Mouse (Mus musculus) intestine, embryonic 15.5 days (tissue): Measurements from ENCODE around the gene Plpp1. TPM values are rescaled to one million over a fixed set of nuclear protein-coding genes. Genes with fewer than 3 reads are reported as not detected.
A peak's percentile ranks its signal among the peaks of the same experiment; 100 is the strongest.

Experiments
- ATAC-seq: fragments of 200-750 bp; cut with Nextera tagmentation; 2 replicates; pipeline ENCODE4 v1.8.0; 2017; ENCODE audit warnings: moderate TSS enrichment, moderate library complexity
- H3K27ac ChIP-seq: fragments of 300-500 bp; sonication (generic); 2 replicates; pipeline ENCODE4 v1.5.1; 2015; ENCODE audit warnings: mild to moderate bottlenecking, inconsistent platforms
- H3K27me3 ChIP-seq: fragments of 300-500 bp; sonication (generic); replicated peaks from 2 replicates; pipeline ENCODE4 v1.6.1; 2015; ENCODE audit warnings: inconsistent platforms
- H3K36me3 ChIP-seq: fragments of 300-500 bp; sonication (generic); 2 replicates; pipeline ENCODE4 v1.6.1; 2015; ENCODE audit warnings: inconsistent platforms
- H3K4me1 ChIP-seq: fragments of 300-500 bp; sonication (generic); replicated peaks from 2 replicates; pipeline ENCODE4 v1.6.1; 2015; ENCODE audit warnings: inconsistent platforms
- H3K4me2 ChIP-seq: fragments of 300-500 bp; sonication (generic); replicated peaks from 2 replicates; pipeline ENCODE4 v1.6.1; 2015; ENCODE audit warnings: mild to moderate bottlenecking, inconsistent platforms
- H3K4me3 ChIP-seq: fragments of 300-500 bp; sonication (generic); replicated peaks from 2 replicates; pipeline ENCODE4 v1.5.1; 2015; ENCODE audit warnings: inconsistent platforms
- H3K9ac ChIP-seq: fragments of 300-500 bp; sonication (generic); 2 replicates; pipeline ENCODE4 v1.6.1; 2015; ENCODE audit warnings: inconsistent platforms
- H3K9me3 ChIP-seq: fragments of 300-500 bp; sonication (generic); 2 replicates; pipeline ENCODE4 v1.6.1; 2016; ENCODE audit warnings: inconsistent platforms
- WGBS: fragments of 180-500 bp; shearing (Covaris S2); methylation state at CpG from one replicate; pipeline ENCODE4 v1.1.7; 2015; 5-methylcytosine and 5-hydroxymethylcytosine counted together
- polyA plus RNA-seq: library from polyadenylated mRNA; unstranded; fragments of >200 nt; fragmentation: Nextera tagmentation; extraction: Ambion mirVana; gene quantifications from 2 replicates; pipeline ENCODE4 v1.2.1, GENCODE M21; 2015

The Plpp1 gene
- polyA plus RNA-seq, 1 experiment from 2014 or later, result 84.5 TPM

DNA sequence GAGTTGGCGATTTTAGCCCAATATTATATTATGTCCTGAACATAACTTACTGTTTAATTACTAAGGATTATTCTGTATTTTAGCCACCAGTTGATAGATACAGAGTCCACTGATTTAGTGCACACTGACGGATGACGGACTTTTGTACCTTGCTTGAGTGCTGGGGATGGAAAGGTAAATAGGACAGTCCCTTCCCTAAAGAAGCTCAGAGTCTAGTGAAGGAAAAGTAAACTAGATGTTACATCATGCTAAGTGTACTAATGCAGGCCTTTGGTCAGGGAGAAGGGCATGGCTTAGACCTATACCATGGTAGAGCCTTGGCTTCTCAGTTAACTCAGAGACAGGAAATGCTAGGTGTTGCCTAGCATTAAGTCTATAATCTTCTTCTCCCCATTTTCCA is 4.9 kb downstream of the Plpp1 start:
- ATAC-seq, result no peak
- Histone ChIP-seq H3K9me3 (no peaks in the 10 kb centered on the region), H3K27me3 (no peaks in the 10 kb centered on the region), H3K36me3 (peaks cover 5% of the 10 kb centered on the region), H3K4me1 (0 out of 2 replicates have a peak, but pooled peaks cover 5% of the 10 kb centered on the region), H3K4me2 (no peak overlapping the region), H3K9ac (no peak overlapping the region), H3K4me3 (no peak overlapping the region), H3K27ac (no peak overlapping the region)
- 84% methylated on average over 3 of the region's 3 CpGs for WGBS

DNA sequence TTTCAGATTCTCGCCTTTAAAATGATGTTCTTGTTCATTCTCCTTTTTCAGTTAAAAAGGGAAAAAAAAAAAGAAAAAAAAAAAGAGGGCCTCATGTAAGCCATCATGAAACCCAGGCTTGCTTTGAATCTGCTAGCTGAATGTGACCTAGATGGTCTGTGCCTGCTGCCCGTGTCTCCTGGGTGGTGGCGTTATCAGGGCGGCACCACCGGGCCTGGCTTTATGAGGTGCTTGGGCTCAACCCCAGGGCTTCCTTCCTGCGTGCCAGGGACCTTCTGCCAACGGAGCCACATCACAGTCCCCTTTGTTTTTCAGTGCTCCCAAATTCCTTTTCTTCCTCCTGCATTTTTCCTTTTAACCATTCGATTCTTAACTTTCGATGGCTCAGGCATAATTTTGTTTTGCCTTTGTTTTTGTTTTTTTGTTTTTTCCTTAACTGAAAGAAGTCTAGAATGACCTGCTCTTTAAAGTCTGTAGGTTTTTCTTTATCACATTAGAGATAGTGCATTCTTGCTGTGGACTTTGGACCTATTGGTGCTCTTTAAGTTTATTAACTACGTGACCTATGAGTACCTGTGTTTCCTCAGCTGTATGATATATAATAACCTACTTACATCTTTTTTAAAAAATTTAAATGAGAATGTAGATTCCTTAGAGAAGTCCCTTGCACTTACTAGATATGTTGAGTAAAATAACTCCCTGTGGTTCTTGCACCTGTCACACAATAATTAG is 7.5 kb downstream of the Plpp1 start:
- H3K4me1 ChIP-seq, result 0 out of 2 replicates have a peak, but pooled peaks cover 5% of the 10 kb centered on the region
- H3K4me2 ChIP-seq, result peak overlapping the region; percentile 9; the same call in 1 of the 2 replicates
- 0 out of 2 replicates have a peak overlapping the region, but pooled peaks have one; percentile 36 for H3K27ac ChIP-seq
- no peaks in the 10 kb centered on the region for H3K27me3 ChIP-seq
- peaks cover 5% of the 10 kb centered on the region for H3K36me3 ChIP-seq
- peak; percentile 88 for ATAC-seq
- 64% methylated on average over 10 of the region's 10 CpGs for WGBS
- no peaks in the 10 kb centered on the region for H3K9me3 ChIP-seq
- H3K4me3 ChIP-seq, result no peak overlapping the region
- no peak overlapping the region for H3K9ac ChIP-seq

DNA sequence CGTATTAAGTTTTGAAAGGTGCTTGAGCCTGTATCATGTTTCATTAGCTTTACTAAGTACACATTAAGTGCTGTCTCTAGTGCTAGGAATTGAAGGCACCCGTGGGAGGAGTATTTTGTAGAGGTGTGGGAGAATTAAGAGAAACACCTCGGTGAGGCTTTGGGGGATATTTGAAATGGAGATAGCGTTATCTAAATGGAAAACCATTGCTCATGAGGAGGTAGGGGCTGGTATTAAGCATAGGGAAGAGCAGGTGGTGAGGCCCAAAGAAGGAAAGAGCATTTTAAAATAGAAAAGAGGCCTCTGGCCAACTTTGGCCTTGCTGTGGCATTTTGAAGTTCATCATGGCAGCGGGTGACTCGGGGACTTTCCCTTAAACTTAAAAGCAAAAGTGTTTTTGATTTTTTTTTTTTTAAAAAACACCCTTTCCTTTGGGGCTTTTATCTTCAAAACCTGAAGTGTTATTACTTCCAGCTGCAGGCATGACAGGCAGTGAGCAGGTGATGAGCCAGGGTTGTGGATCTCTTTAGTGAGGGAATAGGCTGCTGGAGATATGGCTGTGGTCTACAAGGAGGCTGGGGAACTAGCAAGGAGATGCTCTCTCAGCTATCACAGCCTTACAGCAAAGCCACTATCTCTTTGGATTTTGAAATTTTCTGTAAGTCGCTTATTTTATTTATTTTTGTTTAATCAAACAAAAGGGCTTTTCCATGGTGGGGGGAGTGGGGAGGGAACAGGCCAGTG is 9.1 kb downstream of the Plpp1 start:
- Histone ChIP-seq H3K4me3 (no peak overlapping the region), H3K36me3 (peaks cover 5% of the 10 kb centered on the region), H3K9me3 (no peaks in the 10 kb centered on the region), H3K27ac (no peak overlapping the region), H3K27me3 (no peaks in the 10 kb centered on the region), H3K4me1 (0 out of 2 replicates have a peak, but pooled peaks cover 5% of the 10 kb centered on the region), H3K4me2 (no peak overlapping the region), H3K9ac (no peak overlapping the region)
- WGBS, result 70% methylated on average over 7 of the region's 7 CpGs
- no peak for ATAC-seq

DNA sequence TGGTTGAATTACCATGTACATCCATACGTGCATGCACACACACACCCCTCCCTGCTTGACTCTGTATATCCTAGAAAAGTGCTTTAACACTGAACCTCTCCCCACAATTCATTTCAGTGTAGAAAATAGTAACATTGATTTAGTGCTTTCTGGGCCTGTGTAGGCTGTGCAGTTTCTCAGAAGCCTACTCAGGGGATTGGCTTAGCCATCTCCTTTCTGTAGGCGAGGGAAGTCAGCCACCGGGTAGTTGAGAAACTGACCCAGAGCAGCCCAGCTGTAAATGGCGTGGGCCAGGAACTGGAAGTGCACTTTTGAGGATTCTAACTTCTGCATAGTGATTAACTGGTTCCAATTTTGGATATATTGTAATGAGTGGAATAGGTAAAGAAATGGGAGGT is 9.7 kb downstream of the Plpp1 start:
- no peak overlapping the region for H3K27ac ChIP-seq
- no peak overlapping the region for H3K4me3 ChIP-seq
- 64% methylated on average over 4 of the region's 4 CpGs for WGBS
- H3K27me3 ChIP-seq, result no peaks in the 10 kb centered on the region
- H3K9ac ChIP-seq, result no peak overlapping the region
- H3K36me3 ChIP-seq, result peaks cover 5% of the 10 kb centered on the region
- H3K4me1 ChIP-seq, result 0 out of 2 replicates have a peak, but pooled peaks cover 5% of the 10 kb centered on the region
- H3K4me2 ChIP-seq, result no peak overlapping the region
- no peak for ATAC-seq
- no peaks in the 10 kb centered on the region for H3K9me3 ChIP-seq

DNA sequence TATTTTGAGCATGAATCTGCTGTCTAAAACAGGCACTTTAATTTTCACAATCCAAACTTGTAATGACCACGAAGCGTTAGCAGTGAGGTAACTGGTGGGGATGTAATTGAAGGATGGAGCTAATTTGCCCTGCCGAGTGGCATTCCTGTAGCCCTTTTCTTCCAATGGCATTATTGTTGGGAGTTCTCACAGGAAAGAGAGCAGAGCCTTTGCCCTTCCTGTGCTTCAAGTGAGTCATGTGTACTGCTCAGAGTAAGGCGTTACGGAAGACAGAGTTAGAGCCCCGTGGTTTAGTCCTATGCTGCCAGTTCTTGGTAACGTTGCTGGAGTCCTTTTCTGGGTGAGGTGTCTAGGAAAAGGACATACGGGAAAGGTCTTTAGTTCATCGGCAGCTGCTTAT is 10.2 kb downstream of the Plpp1 start:
- Histone ChIP-seq H3K4me3 (no peak overlapping the region), H3K9me3 (no peaks in the 10 kb centered on the region), H3K36me3 (peaks cover 3% of the 10 kb centered on the region), H3K9ac (no peak overlapping the region), H3K27ac (no peak overlapping the region), H3K4me1 (0 out of 2 replicates have a peak, but pooled peaks cover 5% of the 10 kb centered on the region), H3K4me2 (no peak overlapping the region), H3K27me3 (no peaks in the 10 kb centered on the region)
- no peak for ATAC-seq
- 63% methylated on average over 9 of the region's 9 CpGs for WGBS

DNA sequence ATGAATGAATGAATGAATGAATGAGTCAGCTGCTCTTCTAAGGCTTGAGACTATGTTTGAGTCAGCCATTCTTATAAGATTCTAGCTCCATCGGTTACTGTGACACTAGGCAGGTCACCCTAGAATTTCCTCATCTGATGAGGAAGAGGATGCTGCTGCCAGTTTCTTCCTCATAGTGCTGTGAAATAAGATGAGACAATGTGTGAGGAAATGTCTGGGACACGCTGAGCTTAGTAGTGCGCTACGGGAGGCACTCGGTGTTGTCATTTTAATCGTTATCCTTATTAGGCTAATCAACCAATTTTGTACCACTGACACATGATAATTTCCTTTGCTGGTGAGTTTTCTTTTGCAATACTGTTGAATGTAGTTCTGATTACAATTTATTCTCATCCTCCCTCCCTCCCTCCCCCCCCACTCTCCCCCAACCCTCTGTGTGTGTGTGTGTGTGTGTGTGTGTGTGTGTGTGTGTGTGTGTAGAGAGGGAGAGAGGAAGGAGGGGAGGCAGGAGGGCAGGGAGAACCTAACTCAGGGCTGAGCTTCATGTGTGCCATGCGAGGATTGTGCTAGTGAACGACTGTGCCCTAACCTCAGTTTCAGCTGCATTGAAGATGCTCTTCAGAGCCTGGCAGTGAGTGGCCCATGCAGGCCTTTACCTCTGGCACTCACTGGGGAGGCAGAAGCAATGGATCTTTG is 11.3 kb downstream of the Plpp1 start:
- H3K4me3 ChIP-seq, result no peak overlapping the region
- H3K9me3 ChIP-seq, result no peaks in the 10 kb centered on the region
- H3K4me2 ChIP-seq, result no peak overlapping the region
- H3K27me3 ChIP-seq, result no peaks in the 10 kb centered on the region
- ATAC-seq, result no peak
- 86% methylated on average over 8 of the region's 8 CpGs for WGBS
- 0 out of 2 replicates have a peak, but pooled peaks cover 5% of the 10 kb centered on the region for H3K4me1 ChIP-seq
- H3K36me3 ChIP-seq, result no peaks in the 10 kb centered on the region
- H3K9ac ChIP-seq, result no peak overlapping the region
- no peak overlapping the region for H3K27ac ChIP-seq

DNA sequence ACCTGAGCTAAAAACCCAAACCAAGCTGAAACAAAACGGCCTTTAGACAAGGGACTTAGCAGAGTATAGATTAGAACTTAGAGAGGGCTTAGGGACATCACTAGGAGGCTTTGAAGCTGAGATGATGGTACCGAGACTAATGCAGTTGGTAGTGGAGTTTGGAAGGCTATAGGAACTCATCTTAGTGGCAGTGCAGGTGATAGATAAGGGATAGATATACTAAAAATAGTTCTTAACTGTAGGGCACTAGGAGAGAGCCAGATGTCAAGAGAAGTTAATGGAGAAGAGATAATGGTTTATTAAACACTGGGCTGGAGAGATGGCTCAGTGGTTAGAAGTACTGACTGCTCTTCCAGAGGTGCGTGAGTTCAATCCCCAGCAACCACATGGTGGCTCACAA is 15.4 kb downstream of the Plpp1 start:
- no peak for ATAC-seq
- Histone ChIP-seq H3K4me1 (no peaks in the 10 kb centered on the region), H3K27me3 (no peaks in the 10 kb centered on the region), H3K4me2 (no peak overlapping the region), H3K9ac (no peak overlapping the region), H3K9me3 (no peaks in the 10 kb centered on the region), H3K27ac (no peak overlapping the region), H3K4me3 (no peak overlapping the region), H3K36me3 (no peaks in the 10 kb centered on the region)
- 86% methylated on average over 3 of the region's 3 CpGs for WGBS

DNA sequence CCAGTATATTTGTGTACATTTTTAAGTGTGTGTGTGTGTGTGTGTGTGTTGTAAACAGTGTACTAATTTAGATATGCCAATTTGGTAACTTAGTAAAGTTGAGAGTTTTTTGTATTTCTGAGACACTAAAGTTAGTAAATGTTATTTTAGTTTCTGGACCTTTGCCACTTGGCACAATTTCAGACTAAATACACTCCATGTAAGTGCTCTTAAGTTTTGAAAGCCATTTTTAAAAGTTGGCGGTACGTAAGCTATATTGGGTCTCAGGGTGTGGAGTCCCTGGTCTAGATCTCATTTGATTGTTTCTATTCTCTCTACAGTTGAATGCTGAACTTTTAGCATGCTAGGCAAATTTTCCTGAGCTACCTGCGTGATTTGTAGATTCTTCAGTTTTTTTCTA is 17.5 kb downstream of the Plpp1 start:
- Histone ChIP-seq H3K27ac (no peak overlapping the region), H3K9me3 (no peaks in the 10 kb centered on the region), H3K4me1 (no peaks in the 10 kb centered on the region), H3K27me3 (no peaks in the 10 kb centered on the region), H3K9ac (no peak overlapping the region), H3K36me3 (no peaks in the 10 kb centered on the region), H3K4me2 (no peak overlapping the region), H3K4me3 (no peak overlapping the region)
- 62% methylated on average over 3 of the region's 3 CpGs for WGBS
- no peak for ATAC-seq

DNA sequence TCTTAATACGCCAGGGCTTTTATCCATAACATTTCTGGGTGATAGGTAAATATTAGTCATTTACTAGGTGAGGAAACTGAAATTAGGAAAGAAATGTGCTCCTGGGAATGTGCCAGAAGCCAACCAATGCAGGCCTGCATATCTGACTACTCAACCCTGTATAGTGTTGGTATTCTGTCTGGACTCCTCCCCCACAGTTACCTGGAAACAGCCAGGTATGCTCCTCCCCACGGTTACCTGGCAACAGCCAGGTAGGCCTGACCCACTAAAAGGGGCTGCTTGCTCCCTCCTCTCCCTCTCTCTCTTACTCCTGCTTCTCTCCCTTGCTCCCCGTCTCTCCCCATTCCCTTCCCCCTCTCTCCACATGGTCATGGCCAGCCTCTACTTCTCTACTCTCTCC is 21.8 kb downstream of the Plpp1 start:
- no peak for ATAC-seq
- no peaks in the 10 kb centered on the region for H3K36me3 ChIP-seq
- no peak overlapping the region for H3K27ac ChIP-seq
- H3K9ac ChIP-seq, result no peak overlapping the region
- no peaks in the 10 kb centered on the region for H3K4me1 ChIP-seq
- H3K27me3 ChIP-seq, result no peaks in the 10 kb centered on the region
- 67% methylated on average over 3 of the region's 3 CpGs for WGBS
- H3K9me3 ChIP-seq, result no peaks in the 10 kb centered on the region
- H3K4me2 ChIP-seq, result no peak overlapping the region
- no peak overlapping the region for H3K4me3 ChIP-seq

DNA sequence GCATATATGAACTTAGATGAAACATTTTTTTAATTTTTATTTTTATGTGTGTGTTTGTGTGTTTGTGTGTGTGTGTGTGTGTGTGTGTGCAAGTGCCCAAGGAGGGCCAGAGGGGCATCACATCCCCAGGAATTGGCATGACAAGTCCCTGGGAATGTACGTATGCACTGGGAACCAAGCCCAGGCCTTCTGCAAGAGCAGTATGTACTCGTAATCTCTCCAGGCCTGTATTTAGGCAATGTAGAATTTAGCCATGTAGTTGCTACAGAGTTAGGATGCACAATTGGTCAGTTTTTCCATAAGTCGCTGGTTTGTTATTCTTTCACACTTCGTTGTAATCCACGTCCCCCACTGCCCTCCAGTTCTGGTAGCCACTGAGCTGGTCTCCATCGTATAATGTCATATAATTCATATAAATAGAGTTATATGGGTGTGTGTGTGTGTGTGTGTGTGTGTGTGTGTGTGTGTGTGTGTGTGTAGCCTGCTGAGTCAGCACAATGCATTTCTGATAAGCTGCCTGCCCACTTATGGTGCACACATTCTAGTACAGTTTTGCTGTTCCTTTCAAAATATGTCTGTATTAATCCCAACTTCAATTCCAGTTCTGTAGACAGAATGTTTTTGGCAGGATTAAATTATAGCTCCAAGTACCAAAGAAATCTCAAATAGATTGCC is 22.8 kb downstream of the Plpp1 start:
- WGBS, result 76% methylated on average over 6 of the region's 6 CpGs
- H3K27me3 ChIP-seq, result no peaks in the 10 kb centered on the region
- H3K4me3 ChIP-seq, result no peak overlapping the region

DNA sequence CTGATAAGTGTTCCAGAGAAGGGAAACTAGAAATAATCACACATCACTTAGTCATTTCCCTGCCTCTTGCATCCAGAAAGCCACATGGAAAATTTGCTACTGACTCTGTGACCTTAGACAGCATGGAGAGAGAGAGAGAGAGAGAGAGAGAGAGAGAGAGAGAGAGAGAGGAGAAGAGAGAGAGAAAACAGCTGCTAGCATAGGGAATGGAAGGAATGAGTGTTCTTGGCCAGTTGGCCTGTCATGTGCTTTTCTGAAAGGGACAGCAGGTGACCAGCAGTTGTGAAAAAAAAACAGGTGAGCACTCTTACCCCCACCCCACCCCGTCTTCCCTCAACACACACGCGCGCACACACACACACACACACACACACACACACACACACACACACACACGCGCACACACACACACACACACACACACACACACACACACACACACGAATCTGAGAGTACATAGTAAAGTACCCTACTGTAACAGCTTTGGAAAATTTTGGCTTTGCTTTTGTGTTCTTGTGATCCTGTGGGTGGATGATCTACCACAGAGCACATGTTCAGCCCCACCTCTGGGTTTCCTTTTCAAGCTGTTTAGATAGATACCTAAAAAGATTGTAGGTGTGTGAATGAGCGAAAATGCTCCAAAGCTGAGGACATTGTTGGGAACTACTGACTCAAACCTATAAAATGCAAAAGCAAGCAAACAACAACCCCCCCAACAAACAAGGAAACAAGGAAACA is 23.5 kb downstream of the Plpp1 start:
- 94% methylated on average over 6 of the region's 8 CpGs for WGBS
- Histone ChIP-seq H3K36me3 (no peaks in the 10 kb centered on the region), H3K27ac (no peak overlapping the region), H3K4me2 (no peak overlapping the region), H3K9me3 (no peaks in the 10 kb centered on the region), H3K9ac (no peak overlapping the region), H3K27me3 (no peaks in the 10 kb centered on the region), H3K4me3 (no peak overlapping the region), H3K4me1 (no peaks in the 10 kb centered on the region)
- ATAC-seq, result no peak

More for the DNA sequence above, 22.8 kb downstream of the Plpp1 start:
- Histone ChIP-seq H3K9me3 (no peaks in the 10 kb centered on the region), H3K27ac (no peak overlapping the region), H3K4me1 (no peaks in the 10 kb centered on the region), H3K36me3 (no peaks in the 10 kb centered on the region), H3K9ac (no peak overlapping the region), H3K4me2 (no peak overlapping the region)
- ATAC-seq, result no peak
